Mouse (Mus musculus): ENCODE data around the gene C1ql1.

- TF ChIP-seq CTCF (IDR thresholded peaks at IDR 0.05; ENCODE audit: low read depth, low read length) (no peak), POLR2A (IDR thresholded peaks at IDR 0.05; ENCODE audit: extremely low read depth, insufficient read depth, low read length) (no peak)
Observed at GRCm38 (mm10) chr11:102952922-102953321, 6.4 kb upstream of the C1ql1 start.
